Mouse (Mus musculus): ENCODE data around the gene Cx3cr1. TPM values are rescaled to one million over a fixed set of nuclear protein-coding genes. Genes with fewer than 3 reads are reported as not detected.

Cx3cr1 gene
- polyA plus RNA-seq, 1 experiment from 2014 or later = 8.9 TPM

DNA sequence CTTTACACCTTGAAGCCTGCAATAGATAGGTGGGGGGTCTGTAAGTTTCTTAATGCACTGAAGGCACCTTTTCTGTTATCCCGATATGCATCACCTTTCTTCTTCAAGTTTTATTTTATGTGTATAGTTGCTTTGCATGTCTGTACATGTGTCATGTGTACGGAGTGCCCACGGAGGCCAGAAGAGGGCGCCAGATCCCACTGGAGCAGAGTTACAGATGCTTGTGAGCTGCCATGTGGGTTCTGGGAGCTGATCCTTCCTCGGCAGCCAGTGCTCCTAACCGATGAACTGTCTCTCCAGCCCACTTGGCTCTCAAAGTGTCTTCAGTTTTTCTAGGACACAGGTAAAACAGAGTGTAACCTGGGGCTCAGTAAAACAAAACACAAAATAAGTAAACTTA is 11.6 kb upstream of the Cx3cr1 start:
- WGBS = 73% methylated on average over 6 of the region's 6 CpGs
- Histone ChIP-seq H3K4me3 (no peak overlapping the region), H3K4me1 (no peaks in the 10 kb centered on the region), H3K4me2 (no peak overlapping the region), H3K9me3 (no peaks in the 10 kb centered on the region), H3K27ac (no peak overlapping the region), H3K36me3 (no peaks in the 10 kb centered on the region), H3K27me3 (no peaks in the 10 kb centered on the region), H3K9ac (no peak overlapping the region)
- ATAC-seq (ENCODE audit: insufficient number of reproducible peaks, insufficient read depth, low FRiP score, low TSS enrichment, low read depth) = no peak

DNA sequence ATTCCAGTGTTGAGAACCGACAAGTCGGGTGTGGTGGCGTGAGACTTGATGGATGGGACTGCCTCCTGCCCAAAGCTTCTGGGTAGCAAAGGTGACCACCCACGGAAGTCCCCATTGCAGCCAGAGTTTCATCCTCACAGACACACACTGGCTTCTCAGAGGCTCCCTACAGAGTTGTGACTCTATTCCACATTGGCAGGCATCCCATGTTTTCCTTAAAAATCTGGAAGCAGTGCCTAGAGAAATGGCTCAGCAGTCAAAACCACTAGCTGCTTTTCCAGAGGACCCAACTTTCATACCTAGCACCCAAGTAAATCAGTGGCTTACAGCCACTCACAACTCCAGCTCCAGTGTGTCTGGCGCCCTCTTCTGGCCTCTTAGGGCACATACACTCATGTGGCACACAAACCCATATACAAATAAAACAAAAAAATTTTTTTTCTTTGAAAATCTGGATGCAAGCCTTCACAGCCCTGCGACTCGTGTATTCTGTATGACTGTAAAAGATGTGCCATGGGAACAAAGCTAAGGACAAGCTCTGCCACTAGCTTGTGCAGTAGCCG is 10.9 kb upstream of the Cx3cr1 start:
- WGBS = 81% methylated on average over 8 of the region's 8 CpGs

DNA sequence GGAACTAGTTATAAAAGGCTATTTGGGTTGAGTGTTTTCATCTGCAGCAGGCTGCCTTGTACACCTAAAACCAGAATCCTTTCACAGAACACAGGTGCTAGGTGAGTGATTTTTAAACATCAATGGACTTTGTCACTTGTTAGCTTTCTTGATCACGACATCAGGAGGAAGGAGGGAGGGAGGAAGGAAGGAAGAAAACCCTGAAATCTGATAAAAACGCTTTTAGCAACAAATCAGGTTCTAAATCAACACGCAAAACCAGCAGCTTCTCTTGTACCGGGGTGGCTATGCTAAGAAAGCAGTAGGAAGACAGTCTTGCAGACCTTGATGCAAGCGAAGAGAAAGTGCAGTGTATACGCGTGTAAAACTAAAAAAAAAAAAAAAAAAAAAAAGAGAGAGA is 10.2 kb upstream of the Cx3cr1 start:
- WGBS = 77% methylated on average over 7 of the region's 7 CpGs
- no peak for ATAC-seq (ENCODE audit: insufficient number of reproducible peaks, insufficient read depth, low FRiP score, low TSS enrichment, low read depth)

More for the DNA sequence above, 10.9 kb upstream of the Cx3cr1 start:
- Histone ChIP-seq H3K9ac (no peak overlapping the region), H3K4me2 (no peak overlapping the region), H3K9me3 (no peaks in the 10 kb centered on the region), H3K4me3 (no peak overlapping the region), H3K27me3 (no peaks in the 10 kb centered on the region), H3K27ac (no peak overlapping the region), H3K4me1 (no peaks in the 10 kb centered on the region), H3K36me3 (no peaks in the 10 kb centered on the region)
- no peak for ATAC-seq (ENCODE audit: insufficient number of reproducible peaks, insufficient read depth, low FRiP score, low TSS enrichment, low read depth)

DNA sequence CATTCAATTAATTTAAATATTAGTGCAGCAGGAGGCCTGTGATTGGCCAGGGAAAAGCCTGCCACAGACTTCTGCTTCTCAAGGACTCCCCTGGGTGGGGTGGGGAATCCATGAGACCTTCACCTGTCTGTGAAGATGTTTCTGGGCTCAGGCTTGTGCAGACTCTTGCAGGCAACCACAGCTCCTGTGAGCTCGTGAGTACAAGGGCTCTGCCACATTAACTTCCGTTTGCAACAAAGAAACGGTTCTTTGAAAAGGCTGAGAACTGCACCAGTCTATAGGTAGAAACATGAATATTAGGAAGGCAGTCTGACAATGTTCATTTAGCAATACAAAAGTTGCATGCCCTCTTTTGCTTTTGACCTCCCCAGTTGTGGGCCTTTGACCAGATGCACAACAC is 8.6 kb upstream of the Cx3cr1 start:
- 88% methylated on average over 3 of the region's 3 CpGs for WGBS
- H3K27ac ChIP-seq = no peak overlapping the region
- H3K9ac ChIP-seq = no peak overlapping the region
- H3K9me3 ChIP-seq = no peaks in the 10 kb centered on the region
- no peaks in the 10 kb centered on the region for H3K36me3 ChIP-seq
- no peaks in the 10 kb centered on the region for H3K27me3 ChIP-seq
- H3K4me3 ChIP-seq = no peak overlapping the region
- H3K4me2 ChIP-seq = no peak overlapping the region
- no peaks in the 10 kb centered on the region for H3K4me1 ChIP-seq
- ATAC-seq (ENCODE audit: insufficient number of reproducible peaks, insufficient read depth, low FRiP score, low TSS enrichment, low read depth) = no peak

More for the DNA sequence above, 10.2 kb upstream of the Cx3cr1 start:
- Histone ChIP-seq H3K9ac (no peak overlapping the region), H3K27me3 (no peaks in the 10 kb centered on the region), H3K4me3 (no peak overlapping the region), H3K9me3 (no peaks in the 10 kb centered on the region), H3K4me1 (no peaks in the 10 kb centered on the region), H3K4me2 (no peak overlapping the region), H3K36me3 (no peaks in the 10 kb centered on the region), H3K27ac (no peak overlapping the region)

DNA sequence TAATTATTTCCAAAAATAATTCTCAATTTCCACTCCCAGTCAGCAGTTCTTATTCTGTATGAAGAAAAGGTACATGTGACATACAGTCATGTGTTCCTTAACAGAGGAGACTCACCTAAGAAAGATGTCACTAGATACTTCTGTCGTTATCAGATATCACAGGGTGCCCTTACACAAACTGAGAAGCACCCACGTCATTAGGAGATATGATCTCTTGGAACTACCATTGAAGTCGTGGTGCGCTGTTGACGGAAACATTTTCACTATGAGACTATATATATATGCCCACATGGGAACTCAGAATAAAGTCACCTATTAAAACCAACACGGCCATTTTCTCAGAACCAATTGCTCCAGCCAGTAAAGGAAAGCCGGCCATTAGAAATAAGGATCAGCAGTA is 4.8 kb upstream of the Cx3cr1 start:
- Histone ChIP-seq H3K4me1 (no peaks in the 10 kb centered on the region), H3K27ac (no peak overlapping the region), H3K36me3 (no peaks in the 10 kb centered on the region), H3K9ac (no peak overlapping the region), H3K4me3 (no peak overlapping the region), H3K27me3 (no peaks in the 10 kb centered on the region), H3K9me3 (no peaks in the 10 kb centered on the region), H3K4me2 (no peak overlapping the region)
- no peak for ATAC-seq (ENCODE audit: insufficient number of reproducible peaks, insufficient read depth, low FRiP score, low TSS enrichment, low read depth)
- 77% methylated on average over 7 of the region's 7 CpGs for WGBS

DNA sequence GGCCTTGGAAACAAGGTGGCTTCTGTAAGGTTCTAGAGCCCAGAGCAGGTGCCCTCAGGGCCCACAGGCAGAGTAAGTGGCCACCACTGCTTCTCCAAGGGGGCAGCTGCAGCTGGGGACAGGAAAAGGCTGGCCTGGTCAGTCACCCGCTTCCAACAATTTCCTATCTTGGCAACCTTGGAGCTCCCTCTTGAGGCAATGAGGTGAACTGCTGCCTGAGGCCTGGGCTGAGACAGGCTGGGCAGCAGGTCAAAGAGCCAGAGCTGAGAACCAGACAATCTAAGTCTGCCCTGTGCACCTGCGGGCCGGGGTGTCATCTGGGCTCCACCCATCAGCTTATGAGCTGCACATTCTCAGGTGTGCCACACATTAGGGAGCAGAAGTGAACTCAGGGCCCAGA is 3.5 kb upstream of the Cx3cr1 start:
- no peak overlapping the region for H3K27ac ChIP-seq
- H3K27me3 ChIP-seq = no peaks in the 10 kb centered on the region
- no peaks in the 10 kb centered on the region for H3K4me1 ChIP-seq
- ATAC-seq (ENCODE audit: insufficient number of reproducible peaks, insufficient read depth, low FRiP score, low TSS enrichment, low read depth) = no peak
- 31% methylated on average over 3 of the region's 3 CpGs for WGBS
- H3K4me2 ChIP-seq = no peak overlapping the region
- no peaks in the 10 kb centered on the region for H3K36me3 ChIP-seq
- no peak overlapping the region for H3K4me3 ChIP-seq
- H3K9me3 ChIP-seq = no peaks in the 10 kb centered on the region
- no peak overlapping the region for H3K9ac ChIP-seq

DNA sequence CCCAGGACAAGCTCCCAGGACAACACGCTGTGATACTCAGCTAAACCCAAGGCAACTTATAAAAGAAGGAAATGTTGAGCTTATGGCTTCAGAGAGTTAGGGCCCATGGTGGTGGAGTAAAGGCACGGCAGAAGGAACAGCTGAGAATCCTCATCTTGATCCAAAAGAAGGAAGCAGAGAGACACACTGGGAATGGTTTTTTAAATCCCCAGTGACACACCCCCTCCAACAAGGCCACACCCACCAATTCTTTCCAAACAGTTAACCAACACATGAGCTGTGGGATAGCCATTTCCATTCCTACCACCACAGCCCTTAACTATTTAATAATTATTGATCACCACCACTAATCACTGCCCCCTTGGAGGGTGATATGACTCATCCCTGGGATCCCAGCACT is 1.6 kb upstream of the Cx3cr1 start:
- H3K4me1 ChIP-seq = no peaks in the 10 kb centered on the region
- no peak overlapping the region for H3K4me3 ChIP-seq
- ATAC-seq (ENCODE audit: insufficient number of reproducible peaks, insufficient read depth, low FRiP score, low TSS enrichment, low read depth) = no peak
- H3K9me3 ChIP-seq = no peaks in the 10 kb centered on the region
- no peak overlapping the region for H3K4me2 ChIP-seq
- H3K27me3 ChIP-seq = no peaks in the 10 kb centered on the region
- 78% methylated on average over 2 of the region's 2 CpGs for WGBS
- H3K36me3 ChIP-seq = no peaks in the 10 kb centered on the region
- no peak overlapping the region for H3K9ac ChIP-seq
- H3K27ac ChIP-seq = no peak overlapping the region

DNA sequence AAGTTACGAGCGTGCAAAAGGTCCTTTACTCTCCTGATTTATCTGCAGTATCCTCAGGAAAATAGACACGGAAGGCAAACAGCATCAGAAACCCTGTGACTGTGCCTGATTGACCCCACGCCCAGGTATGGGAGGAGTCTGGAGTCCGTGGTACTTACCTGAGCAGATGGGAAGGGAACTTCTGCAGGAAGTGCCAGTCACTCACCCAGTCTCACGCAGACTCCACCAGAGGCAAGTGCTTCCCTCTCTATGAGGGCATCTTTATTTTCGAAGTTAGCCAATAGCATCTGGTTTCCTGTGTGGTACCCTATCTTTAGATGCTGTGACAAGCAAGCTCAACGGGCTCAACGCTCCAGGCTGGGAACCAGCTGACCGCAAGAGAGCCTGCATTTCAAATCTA is 1.6 kb downstream of the Cx3cr1 start:
- no peaks in the 10 kb centered on the region for H3K9me3 ChIP-seq
- 52% methylated on average over 10 of the region's 10 CpGs for WGBS
- no peaks in the 10 kb centered on the region for H3K36me3 ChIP-seq
- H3K27ac ChIP-seq = no peak overlapping the region
- H3K27me3 ChIP-seq = no peaks in the 10 kb centered on the region
- no peak for ATAC-seq (ENCODE audit: insufficient number of reproducible peaks, insufficient read depth, low FRiP score, low TSS enrichment, low read depth)
- H3K4me2 ChIP-seq = no peak overlapping the region
- H3K9ac ChIP-seq = no peak overlapping the region
- H3K4me1 ChIP-seq = no peaks in the 10 kb centered on the region
- H3K4me3 ChIP-seq = no peak overlapping the region

DNA sequence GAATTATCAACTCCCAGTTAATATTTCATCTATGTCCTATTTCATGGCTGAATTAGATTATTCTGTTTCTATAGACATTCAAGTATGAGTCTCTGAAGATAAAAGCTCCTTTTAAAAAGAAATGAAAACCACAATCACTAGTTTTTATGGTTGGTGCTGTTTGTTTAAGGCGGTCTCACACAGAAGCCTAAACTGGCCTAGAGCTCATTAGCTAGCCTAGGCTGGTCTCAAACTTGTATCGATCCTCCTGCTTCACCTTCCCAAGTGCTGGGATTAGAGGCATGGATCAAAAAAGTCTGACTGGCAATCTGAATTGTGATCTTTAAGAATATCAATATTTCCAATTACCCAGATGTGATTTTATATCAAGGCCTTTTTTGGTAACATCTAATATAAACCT is 2.1 kb downstream of the Cx3cr1 start:
- no peaks in the 10 kb centered on the region for H3K4me1 ChIP-seq
- ATAC-seq (ENCODE audit: insufficient number of reproducible peaks, insufficient read depth, low FRiP score, low TSS enrichment, low read depth) = no peak
- H3K4me2 ChIP-seq = no peak overlapping the region
- H3K27ac ChIP-seq = no peak overlapping the region
- no peaks in the 10 kb centered on the region for H3K9me3 ChIP-seq
- H3K4me3 ChIP-seq = no peak overlapping the region
- 77% methylated on average over 2 of the region's 2 CpGs for WGBS
- no peaks in the 10 kb centered on the region for H3K36me3 ChIP-seq
- H3K9ac ChIP-seq = no peak overlapping the region
- H3K27me3 ChIP-seq = no peaks in the 10 kb centered on the region

DNA sequence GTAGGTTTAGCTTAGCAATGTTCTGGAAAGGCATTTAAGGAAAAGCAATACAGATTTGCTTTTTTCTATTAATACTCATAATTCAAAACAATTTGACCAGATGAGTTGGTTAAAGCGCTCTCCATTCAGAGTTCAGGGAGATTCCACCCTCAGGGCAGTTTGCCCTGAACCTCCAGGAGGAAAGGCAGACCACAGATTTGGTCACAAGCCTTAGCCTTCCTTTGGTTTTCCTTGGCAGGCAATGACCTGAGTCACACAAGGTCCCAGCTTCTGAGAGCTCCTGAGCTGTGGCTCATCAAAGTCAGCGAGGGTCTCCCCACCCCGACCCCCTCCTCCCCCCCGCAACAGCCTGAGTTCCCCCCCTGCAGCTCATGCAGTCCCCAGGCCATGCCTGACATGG is 5.4 kb downstream of the Cx3cr1 start:
- ATAC-seq (ENCODE audit: insufficient number of reproducible peaks, insufficient read depth, low FRiP score, low TSS enrichment, low read depth) = no peak
- 71% methylated on average over 4 of the region's 4 CpGs for WGBS
- H3K9me3 ChIP-seq = no peaks in the 10 kb centered on the region
- H3K27ac ChIP-seq = no peak overlapping the region
- H3K4me1 ChIP-seq = no peaks in the 10 kb centered on the region
- H3K4me3 ChIP-seq = no peak overlapping the region
- H3K4me2 ChIP-seq = no peak overlapping the region
- H3K9ac ChIP-seq = no peak overlapping the region
- no peaks in the 10 kb centered on the region for H3K27me3 ChIP-seq
- H3K36me3 ChIP-seq = no peaks in the 10 kb centered on the region

DNA sequence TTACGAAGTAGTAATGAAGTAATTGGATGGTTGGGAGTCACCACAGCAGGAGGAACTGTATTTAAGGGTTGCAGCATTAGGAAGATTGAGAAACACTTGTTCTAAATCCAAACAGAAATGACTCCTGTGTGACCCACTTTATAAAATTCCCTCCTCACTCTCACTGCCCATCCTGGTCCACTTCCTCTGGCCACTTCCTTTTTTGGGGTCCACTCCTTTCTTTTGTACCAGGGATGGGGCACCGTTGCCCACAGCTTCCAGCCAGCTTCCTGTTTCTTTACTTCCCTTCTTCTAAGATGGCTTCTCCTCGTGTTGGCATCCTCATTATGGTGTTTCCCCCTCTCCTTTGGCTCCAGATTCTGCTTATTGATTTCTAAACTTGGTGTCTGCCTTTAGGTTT is 10.9 kb downstream of the Cx3cr1 start:
- WGBS = 74% methylated on average over 3 of the region's 3 CpGs
- Histone ChIP-seq H3K9me3 (no peaks in the 10 kb centered on the region), H3K4me2 (no peak overlapping the region), H3K4me1 (no peaks in the 10 kb centered on the region), H3K4me3 (no peak overlapping the region), H3K9ac (no peak overlapping the region), H3K36me3 (no peaks in the 10 kb centered on the region), H3K27ac (no peak overlapping the region), H3K27me3 (no peaks in the 10 kb centered on the region)
- no peak for ATAC-seq (ENCODE audit: insufficient number of reproducible peaks, insufficient read depth, low FRiP score, low TSS enrichment, low read depth)

DNA sequence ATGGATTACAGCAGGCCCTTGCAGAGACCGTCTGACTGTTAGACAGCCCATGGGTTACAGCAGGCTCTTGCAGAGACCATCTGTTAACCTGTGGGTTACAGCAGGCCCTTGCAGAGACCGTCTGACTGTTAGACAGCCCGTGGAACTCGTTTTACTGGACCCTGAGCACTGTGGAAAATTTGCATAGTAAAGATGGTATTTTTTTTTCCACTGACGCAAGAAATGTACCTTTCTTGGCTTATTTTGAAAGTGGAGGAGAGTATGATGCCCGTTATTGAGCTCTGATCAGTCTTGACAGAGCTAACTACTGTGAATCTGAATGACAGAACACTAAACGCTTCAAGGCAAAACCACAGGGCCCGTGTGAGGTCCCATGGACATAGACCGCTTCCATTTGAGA is 13.5 kb downstream of the Cx3cr1 start:
- Histone ChIP-seq H3K4me3 (no peak overlapping the region), H3K27ac (no peak overlapping the region), H3K9ac (0 out of 2 replicates have a peak overlapping the region, but pooled peaks have one; percentile 32), H3K36me3 (no peaks in the 10 kb centered on the region), H3K27me3 (no peaks in the 10 kb centered on the region), H3K4me1 (no peaks in the 10 kb centered on the region), H3K9me3 (no peaks in the 10 kb centered on the region), H3K4me2 (no peak overlapping the region)
- WGBS = 59% methylated on average over 9 of the region's 9 CpGs
- ATAC-seq (ENCODE audit: insufficient number of reproducible peaks, insufficient read depth, low FRiP score, low TSS enrichment, low read depth) = no peak
